Mouse (Mus musculus) hindbrain, embryonic 14.5 days (tissue): ENCODE results near the gene Krt80. TPM values are rescaled to one million over a fixed set of nuclear protein-coding genes. Genes with fewer than 3 reads are reported as not detected.

Experiments
- ATAC-seq: fragments of 200-750 bp; cut with Nextera tagmentation; 2 replicates; pipeline ENCODE4 v1.8.0; 2017; ENCODE audit warnings: moderate number of reproducible peaks, mild to moderate bottlenecking, moderate TSS enrichment, moderate library complexity; ENCODE audit not compliant: low FRiP score
- DNase-seq: peaks from one replicate; pipeline ENCODE4 v3.0.0-alpha.2; 2015; ENCODE audit warnings: low spot score
- H3K27ac ChIP-seq: fragments of 300-500 bp; sonication (generic); 2 replicates; pipeline ENCODE4 v1.5.1; 2014; ENCODE audit warnings: mild to moderate bottlenecking, moderate library complexity
- H3K27me3 ChIP-seq: fragments of 300-500 bp; sonication (generic); 2 replicates; pipeline ENCODE4 v1.6.1; 2014; ENCODE audit warnings: mild to moderate bottlenecking, low read length, mixed read lengths; ENCODE audit not compliant: control insufficient read depth, insufficient read depth
- H3K36me3 ChIP-seq: fragments of 300-500 bp; sonication (generic); replicated peaks from 2 replicates; pipeline ENCODE4 v1.6.1; 2014; ENCODE audit not compliant: control insufficient read depth, insufficient read depth
- H3K4me1 ChIP-seq: fragments of 300-500 bp; sonication (generic); replicated peaks from 2 replicates; pipeline ENCODE4 v1.6.1; 2014; ENCODE audit warnings: antibody characterized with exemption, low read length, mixed read lengths; ENCODE audit not compliant: control insufficient read depth, insufficient read depth
- H3K4me2 ChIP-seq: fragments of 300-500 bp; sonication (generic); replicated peaks from 2 replicates; pipeline ENCODE4 v1.6.1; 2014; ENCODE audit warnings: mild to moderate bottlenecking, moderate library complexity
- H3K4me3 ChIP-seq: fragments of 300-500 bp; sonication (generic); replicated peaks from 2 replicates; pipeline ENCODE4 v1.5.1; 2014; ENCODE audit warnings: mild to moderate bottlenecking, low read length
- H3K9ac ChIP-seq: fragments of 300-500 bp; sonication (generic); 2 replicates; pipeline ENCODE4 v1.6.1; 2014
- H3K9me3 ChIP-seq: fragments of 300-500 bp; sonication (generic); 2 replicates; pipeline ENCODE4 v1.6.1; 2016; ENCODE audit warnings: low read length; ENCODE audit not compliant: control insufficient read depth
- WGBS: fragments of 180-500 bp; shearing (Covaris S2); extraction: QIAGEN DNeasy Blood & Tissue Kit; methylation state at CpG from one replicate; pipeline ENCODE4 v1.1.7; 2014; 5-methylcytosine and 5-hydroxymethylcytosine counted together
- polyA plus RNA-seq: library from polyadenylated mRNA; unstranded; fragments of >200 nt; fragmentation: Nextera tagmentation; extraction: Ambion mirVana; gene quantifications from 2 replicates; pipeline ENCODE4 v1.2.1, GENCODE M21; 2014

The Krt80 gene
- polyA plus RNA-seq, 1 experiment from 2014 or later = 0.11 TPM

DNA sequence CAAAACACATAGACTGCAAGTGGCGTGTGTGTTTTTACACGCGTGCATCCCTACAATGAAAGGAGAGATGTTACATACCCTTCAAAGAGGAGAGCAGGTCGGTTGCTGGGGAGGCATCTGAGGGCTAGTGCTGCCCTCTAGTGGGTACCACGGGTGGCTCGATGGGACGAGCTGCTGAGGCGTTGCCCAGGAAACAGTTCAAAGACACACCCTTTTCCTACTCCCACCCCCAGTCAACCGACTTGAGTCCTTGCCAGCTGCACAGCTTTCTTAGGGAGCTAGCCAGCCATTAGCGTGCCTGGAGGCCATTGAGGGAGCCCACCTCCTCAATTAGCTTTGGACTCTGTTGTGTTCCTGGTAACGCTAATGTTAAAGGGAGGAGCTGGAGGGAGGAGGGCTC is 54.1 kb downstream of the Krt80 start:
- Histone ChIP-seq H3K27me3 (no peaks in the 10 kb centered on the region; the same call in 1 of the 2 replicates), H3K36me3 (no peaks in the 10 kb centered on the region), H3K4me1 (no peaks in the 10 kb centered on the region), H3K4me3 (no peak overlapping the region), H3K9ac (no peak overlapping the region), H3K9me3 (no peaks in the 10 kb centered on the region), H3K4me2 (peak overlapping the region; percentile 37), H3K27ac (0 out of 2 replicates have a peak overlapping the region, but pooled peaks have one; percentile 20)
- DNase-seq = peak; percentile 78
- WGBS = 3% methylated on average over 11 of the region's 11 CpGs
- peak; percentile 83; the same call in 1 of the 2 replicates for ATAC-seq

DNA sequence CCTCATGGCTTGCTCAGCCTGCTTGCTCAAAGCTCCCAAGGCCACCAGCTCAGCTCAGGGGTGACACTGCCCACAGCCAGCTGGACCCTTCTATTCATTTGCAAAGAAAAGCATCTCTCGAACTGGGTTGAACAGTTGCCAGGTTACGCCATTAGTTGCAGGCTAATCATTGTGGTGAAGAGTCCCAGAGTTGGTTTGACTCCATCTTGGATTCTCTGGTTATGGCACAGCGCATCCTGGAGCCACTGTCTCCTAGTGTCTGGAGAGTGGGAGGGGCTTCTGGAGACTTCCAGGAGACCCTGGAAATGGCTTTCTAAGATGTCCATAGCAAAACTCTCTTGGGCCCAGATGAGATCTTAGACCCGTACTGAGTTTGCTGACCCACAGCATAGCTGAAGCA is 54.6 kb downstream of the Krt80 start:
- no peaks in the 10 kb centered on the region; the same call in 1 of the 2 replicates for H3K27me3 ChIP-seq
- no peak overlapping the region for H3K9ac ChIP-seq
- WGBS = 85% methylated on average over 4 of the region's 4 CpGs
- H3K27ac ChIP-seq = 0 out of 2 replicates have a peak overlapping the region, but pooled peaks have one; percentile 20
- H3K4me2 ChIP-seq = 0 out of 2 replicates have a peak overlapping the region, but pooled peaks have one; percentile 37
- DNase-seq (no peak), ATAC-seq (no peak)
- no peaks in the 10 kb centered on the region for H3K4me1 ChIP-seq
- H3K9me3 ChIP-seq = no peaks in the 10 kb centered on the region
- H3K36me3 ChIP-seq = no peaks in the 10 kb centered on the region
- no peak overlapping the region for H3K4me3 ChIP-seq

GRCm38 (mm10) chr15:101312006-101312405 is 58.0 kb downstream of the Krt80 start:
- no peak for DNase-seq
- Histone ChIP-seq H3K36me3 (no peaks in the 10 kb centered on the region), H3K27me3 (no peaks in the 10 kb centered on the region), H3K27ac (no peak overlapping the region), H3K4me1 (no peaks in the 10 kb centered on the region), H3K4me2 (no peak overlapping the region), H3K9me3 (no peaks in the 10 kb centered on the region), H3K9ac (no peak overlapping the region), H3K4me3 (no peak overlapping the region)
- ATAC-seq = no peak
- WGBS = 85% methylated on average over 6 of the region's 6 CpGs

DNA sequence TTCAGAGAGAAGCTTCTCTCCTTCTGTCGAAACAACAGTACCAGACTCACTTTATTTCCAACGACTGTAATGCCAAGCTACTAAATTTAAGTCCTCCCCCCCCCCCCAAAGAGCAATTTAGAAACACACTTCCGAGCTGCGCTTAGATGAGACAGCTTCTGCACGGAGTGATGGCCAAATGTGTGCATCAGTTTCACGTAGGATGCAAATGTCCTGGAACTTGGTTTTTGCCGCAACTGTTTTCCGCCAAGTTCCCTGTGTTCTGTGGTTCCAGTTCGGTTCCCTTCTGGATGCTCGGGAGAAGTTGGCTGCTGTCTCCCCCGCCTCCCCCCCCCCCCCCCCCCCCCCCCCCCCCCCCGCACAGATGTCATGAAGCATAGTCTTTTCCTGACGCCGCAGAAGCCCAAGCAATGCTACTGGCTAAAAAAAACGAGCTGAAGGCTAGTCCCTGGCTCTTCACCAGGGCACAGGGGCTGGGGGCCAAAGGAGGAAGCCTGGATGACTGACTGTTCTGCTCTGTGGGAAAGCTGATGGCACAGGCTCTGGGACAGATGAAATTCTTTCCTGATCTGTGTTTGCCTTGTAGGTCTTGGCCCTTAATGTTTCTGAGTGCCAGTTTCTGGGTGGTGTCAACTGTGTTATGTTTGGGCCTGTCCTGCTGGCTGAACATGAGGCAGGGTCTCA is 58.7 kb downstream of the Krt80 start:
- no peak for DNase-seq
- ATAC-seq = no peak
- no peaks in the 10 kb centered on the region for H3K4me1 ChIP-seq
- WGBS = 59% methylated on average over 14 of the region's 15 CpGs
- no peak overlapping the region for H3K9ac ChIP-seq
- H3K9me3 ChIP-seq = no peaks in the 10 kb centered on the region
- H3K36me3 ChIP-seq = no peaks in the 10 kb centered on the region
- no peak overlapping the region for H3K4me3 ChIP-seq
- H3K27ac ChIP-seq = no peak overlapping the region
- H3K27me3 ChIP-seq = no peaks in the 10 kb centered on the region
- no peak overlapping the region for H3K4me2 ChIP-seq

DNA sequence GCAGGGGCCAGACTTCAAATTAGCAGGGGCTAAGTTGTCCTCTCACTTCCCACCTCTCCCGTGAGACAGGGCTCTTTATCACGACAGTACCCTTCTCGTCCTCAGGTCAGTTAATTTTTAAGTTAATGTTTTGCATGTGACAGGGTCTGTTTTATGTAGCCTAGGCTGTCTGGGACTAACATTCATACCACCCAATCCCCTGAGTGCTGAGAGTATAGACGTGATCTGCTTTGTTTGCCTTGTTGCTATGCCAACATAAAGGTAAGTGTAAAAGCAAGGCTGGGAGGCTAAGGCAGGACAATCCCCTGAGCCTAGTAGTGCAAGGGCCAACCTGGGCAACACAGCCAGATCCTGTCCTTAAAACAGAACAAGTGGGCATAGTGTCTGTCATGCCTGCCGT is 60.5 kb downstream of the Krt80 start:
- ATAC-seq (no peak), DNase-seq (no peak)
- Histone ChIP-seq H3K4me3 (no peak overlapping the region), H3K4me2 (no peak overlapping the region), H3K9me3 (no peaks in the 10 kb centered on the region), H3K9ac (no peak overlapping the region), H3K27ac (no peak overlapping the region), H3K36me3 (no peaks in the 10 kb centered on the region), H3K4me1 (no peaks in the 10 kb centered on the region), H3K27me3 (no peaks in the 10 kb centered on the region)
- 53% methylated on average over 5 of the region's 5 CpGs for WGBS

DNA sequence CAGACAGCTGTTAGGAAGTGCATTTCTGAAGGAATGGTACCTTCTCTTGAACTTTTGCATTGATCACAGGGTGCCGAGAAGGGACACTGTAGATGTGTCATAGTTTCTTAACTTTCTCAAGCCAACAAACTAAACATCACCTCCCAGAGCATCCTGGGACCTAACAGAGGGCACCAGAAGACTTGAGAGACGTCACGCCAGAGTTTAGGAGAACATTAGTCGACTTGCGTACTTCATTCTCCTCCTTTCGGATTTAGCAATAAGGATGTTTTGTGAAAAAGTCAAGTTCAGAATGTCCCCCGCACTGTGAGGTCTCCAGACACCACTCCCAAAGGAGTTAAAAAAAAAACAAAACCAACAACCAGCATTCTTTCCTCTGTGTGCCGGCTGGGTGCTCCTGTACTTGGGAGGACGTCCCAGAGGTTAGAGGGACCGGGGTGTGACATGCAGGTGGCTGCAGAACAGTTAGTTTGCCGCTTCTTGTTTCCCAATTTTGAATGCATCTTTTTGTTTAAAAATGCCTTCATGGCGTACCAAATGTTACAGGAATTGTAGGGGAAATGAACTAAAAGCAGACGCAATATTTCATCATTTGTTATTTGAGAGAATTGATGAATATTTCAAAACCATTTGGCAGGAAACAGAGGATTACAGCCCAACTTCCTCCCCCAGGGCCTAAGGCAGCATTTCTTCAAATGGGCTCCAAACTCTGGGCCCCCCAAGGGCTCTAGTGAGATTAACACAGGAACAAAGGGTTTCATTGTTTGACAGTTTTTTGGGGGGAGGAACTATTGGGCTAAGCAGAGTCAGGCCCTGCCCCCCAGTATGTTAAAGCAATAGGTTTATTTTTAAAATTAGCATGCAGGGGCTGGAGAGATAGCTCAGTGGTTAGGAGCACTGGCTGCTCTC is 61.3 kb downstream of the Krt80 start:
- Histone ChIP-seq H3K9me3 (no peaks in the 10 kb centered on the region), H3K4me2 (no peak overlapping the region), H3K4me1 (no peaks in the 10 kb centered on the region), H3K36me3 (no peaks in the 10 kb centered on the region), H3K27ac (no peak overlapping the region), H3K4me3 (no peak overlapping the region), H3K9ac (no peak overlapping the region), H3K27me3 (no peaks in the 10 kb centered on the region)
- DNase-seq = no peak
- 67% methylated on average over 13 of the region's 13 CpGs for WGBS
- no peak for ATAC-seq

GRCm38 (mm10) chr15:101306459-101306858 is 63.5 kb downstream of the Krt80 start:
- Histone ChIP-seq H3K4me3 (no peak overlapping the region), H3K36me3 (no peaks in the 10 kb centered on the region), H3K27me3 (no peaks in the 10 kb centered on the region), H3K9ac (no peak overlapping the region), H3K9me3 (no peaks in the 10 kb centered on the region), H3K27ac (no peak overlapping the region), H3K4me2 (no peak overlapping the region), H3K4me1 (no peaks in the 10 kb centered on the region)
- 87% methylated on average over 4 of the region's 4 CpGs for WGBS
- DNase-seq (no peak), ATAC-seq (no peak)

DNA sequence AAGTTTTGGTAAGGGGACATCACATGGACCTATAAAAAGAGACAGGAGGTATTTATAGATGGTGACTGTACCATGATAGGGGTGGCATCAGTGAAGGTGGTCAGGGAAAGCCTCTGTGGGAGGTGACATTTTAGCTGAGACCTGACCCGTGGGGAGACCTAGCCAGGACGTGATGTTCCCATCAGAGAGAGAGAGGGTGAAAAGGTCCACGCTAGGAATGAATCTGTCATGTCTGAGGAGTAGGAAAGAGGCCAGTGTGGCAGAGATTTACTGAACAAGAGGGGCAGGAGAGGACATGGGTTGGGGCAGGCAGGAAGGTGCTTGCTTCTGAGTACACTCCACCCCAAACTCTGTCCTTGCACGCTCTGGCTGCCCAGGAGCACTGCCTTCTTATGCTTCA is 66.1 kb downstream of the Krt80 start:
- DNase-seq (no peak), ATAC-seq (no peak)

DNA sequence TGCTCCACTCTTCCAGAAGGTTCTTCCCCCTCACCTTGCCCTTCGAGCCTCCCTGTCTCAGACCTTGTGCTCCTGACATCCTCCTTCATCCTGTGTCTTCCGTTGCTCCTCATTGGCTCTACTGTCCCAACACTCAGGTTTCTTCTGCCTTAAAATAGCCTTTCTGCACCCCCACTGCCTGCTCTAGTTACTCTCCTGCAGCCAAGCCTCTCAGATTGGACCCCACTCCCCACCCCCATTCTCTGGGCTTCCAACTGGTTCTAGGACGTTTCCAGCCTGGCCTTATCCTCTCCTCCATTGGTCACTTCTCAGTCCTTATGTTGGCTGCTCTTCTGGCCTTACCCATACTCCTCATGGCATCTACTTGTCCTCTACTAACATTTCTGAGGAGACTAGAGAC is 67.8 kb downstream of the Krt80 start:
- Histone ChIP-seq H3K9ac (no peak overlapping the region), H3K4me2 (no peak overlapping the region), H3K36me3 (no peaks in the 10 kb centered on the region), H3K4me3 (no peak overlapping the region), H3K4me1 (no peaks in the 10 kb centered on the region), H3K27ac (no peak overlapping the region), H3K27me3 (no peaks in the 10 kb centered on the region), H3K9me3 (no peaks in the 10 kb centered on the region)
- WGBS = 80% methylated on average over 3 of the region's 3 CpGs
- DNase-seq = no peak
- ATAC-seq = no peak

More for the DNA sequence above, 66.1 kb downstream of the Krt80 start:
- no peak overlapping the region for H3K27ac ChIP-seq
- H3K4me1 ChIP-seq = no peaks in the 10 kb centered on the region
- no peaks in the 10 kb centered on the region for H3K9me3 ChIP-seq
- no peak overlapping the region for H3K9ac ChIP-seq
- H3K4me2 ChIP-seq = no peak overlapping the region
- H3K36me3 ChIP-seq = no peaks in the 10 kb centered on the region
- WGBS = 86% methylated on average over 4 of the region's 4 CpGs
- no peaks in the 10 kb centered on the region for H3K27me3 ChIP-seq
- no peak overlapping the region for H3K4me3 ChIP-seq
